Mouse (Mus musculus) liver, embryonic 14.5 days (tissue): Measurements from ENCODE around the gene Atg2a. TPM values are rescaled to one million over a fixed set of nuclear protein-coding genes. Genes with fewer than 3 reads are reported as not detected.

Experiments
- ATAC-seq: fragments of 200-750 bp; cut with Nextera tagmentation; 2 replicates; pipeline ENCODE4 v1.8.0; 2017; ENCODE audit warnings: moderate number of reproducible peaks, mild to moderate bottlenecking, moderate library complexity; ENCODE audit not compliant: insufficient read depth
- DNase-seq, 3 experiments: peaks; one replicate each; pipeline ENCODE4 v3.0.0-alpha.2; 2012 to 2013; ENCODE audit warnings: low read depth in 3 of 3, low spot score in 3 of 3
- H3K27ac ChIP-seq: fragments of 300-500 bp; sonication (generic); 2 replicates; pipeline ENCODE4 v1.5.1; 2014; ENCODE audit warnings: moderate library complexity, mild to moderate bottlenecking, control low read depth, inconsistent platforms
- H3K27me3 ChIP-seq: fragments of 300-500 bp; sonication (generic); 2 replicates; pipeline ENCODE4 v1.6.1; 2014; ENCODE audit warnings: mild to moderate bottlenecking, low read length, moderate library complexity; ENCODE audit not compliant: control insufficient read depth, insufficient read depth
- H3K36me3 ChIP-seq: fragments of 300-500 bp; sonication (generic); replicated peaks from 2 replicates; pipeline ENCODE4 v1.6.1; 2014; ENCODE audit warnings: low read depth; ENCODE audit not compliant: control insufficient read depth, insufficient read depth
- H3K4me1 ChIP-seq, 2 experiments: fragments of 200-500 bp in 1 of 2; fragments of 300-500 bp in 1 of 2; sonication (generic) in 1 of 2; replicated peaks; 2 replicates each; pipeline ENCODE4 v1.6.1; 2012 to 2014; ENCODE audit warnings: antibody characterized with exemption in 1 of 2, inconsistent platforms in 1 of 2, low read length in 1 of 2; ENCODE audit not compliant: control insufficient read depth in 2 of 2, insufficient read depth in 2 of 2
- H3K4me2 ChIP-seq: fragments of 300-500 bp; sonication (generic); 2 replicates; pipeline ENCODE4 v1.6.1; 2014; ENCODE audit warnings: low read depth, mild to moderate bottlenecking, control low read depth, moderate library complexity
- H3K4me3 ChIP-seq, 2 experiments: fragments of 200-500 bp in 1 of 2; fragments of 300-500 bp in 1 of 2; sonication (generic) in 1 of 2; 2 replicates each; pipeline ENCODE4 v1.5.1; 2012 to 2014; ENCODE audit warnings: low read depth in 2 of 2, low read length in 2 of 2, mild to moderate bottlenecking in 2 of 2, control low read depth in 1 of 2, inconsistent platforms in 1 of 2, moderate library complexity in 1 of 2; ENCODE audit not compliant: insufficient read depth in 1 of 2
- H3K9ac ChIP-seq: fragments of 300-500 bp; sonication (generic); replicated peaks from 2 replicates; pipeline ENCODE4 v1.6.1; 2014; ENCODE audit warnings: mild to moderate bottlenecking, control low read depth, moderate library complexity
- H3K9me3 ChIP-seq: fragments of 300-500 bp; sonication (generic); 2 replicates; pipeline ENCODE4 v1.6.1; 2016; ENCODE audit warnings: low read length, mixed read lengths; ENCODE audit not compliant: control insufficient read depth
- CTCF ChIP-seq: IDR thresholded peaks from 2 replicates; pipeline ENCODE4 v1.5.1; 2016; ENCODE audit warnings: antibody characterized with exemption, low read depth, control low read depth
- EP300 ChIP-seq: IDR thresholded peaks from 2 replicates; pipeline ENCODE4 v1.6.1; 2016; ENCODE audit warnings: antibody characterized with exemption, low read depth
- WGBS: fragments of 180-500 bp; shearing (Covaris S2); extraction: QIAGEN DNeasy Blood & Tissue Kit; methylation state at CpG from one replicate; pipeline ENCODE4 v1.1.7; 2014; ENCODE audit not compliant: insufficient replicate concordance; 5-methylcytosine and 5-hydroxymethylcytosine counted together
- polyA plus RNA-seq, 2 experiments: library from polyadenylated mRNA; depleted of rRNA in 1 of 2; stranded (reverse) in 1 of 2; unstranded in 1 of 2; fragments of >200 nt; fragmentation: Nextera tagmentation in 1 of 2; extraction: Ambion mirVana in 1 of 2; gene quantifications; 2 replicates each; pipeline versions ENCODE4 v1.2.1 to v1.2.3; 2012 to 2014

Gene Atg2a
- polyA plus RNA-seq, 2 experiments, result 4.4 to 5.0 TPM

DNA sequence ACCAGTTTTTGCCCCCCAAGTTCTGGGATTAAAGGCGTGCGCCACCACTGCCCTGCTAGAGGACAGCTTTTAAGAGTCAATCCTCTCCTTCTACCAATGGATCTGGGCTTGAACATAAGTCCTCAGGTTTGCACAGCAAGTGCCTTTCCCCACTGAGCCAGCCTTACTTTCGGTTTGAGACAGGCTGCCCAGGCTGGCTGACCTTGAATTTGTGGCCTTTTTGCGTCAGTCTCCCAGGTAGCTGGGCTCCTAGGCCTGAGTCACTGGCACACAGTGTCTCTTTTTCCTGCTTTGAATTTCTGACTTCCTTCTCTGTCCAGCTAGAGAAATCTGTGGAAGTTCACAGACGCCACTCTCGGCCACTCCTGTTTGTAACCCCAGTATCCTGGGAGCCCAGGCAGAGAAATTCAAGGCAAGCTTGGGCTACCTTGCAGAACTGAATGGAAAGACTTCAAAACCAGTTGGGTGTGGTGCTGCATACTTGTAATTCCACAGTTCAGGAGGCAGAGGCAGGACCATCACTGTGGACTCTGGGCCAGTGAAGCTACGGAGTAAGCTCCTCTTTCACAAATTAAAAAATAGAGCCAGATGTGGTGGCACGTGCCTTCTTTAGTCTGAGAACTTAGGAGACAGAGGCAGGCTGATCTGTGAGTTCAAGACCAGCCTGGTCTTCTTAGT, 28.5 kb downstream of the Atg2a start:
- Histone ChIP-seq H3K36me3 (no peaks in the 10 kb centered on the region), H3K4me2 (no peak overlapping the region), H3K27me3 (no peaks in the 10 kb centered on the region), H3K9me3 (no peaks in the 10 kb centered on the region), H3K4me1 (no peaks in the 10 kb centered on the region; a peak in 1 of 4 replicates), H3K4me3 (no peak overlapping the region), H3K9ac (no peak overlapping the region), H3K27ac (no peak overlapping the region)
- TF ChIP-seq EP300 (no peak), CTCF (no peak)
- no peak for ATAC-seq
- WGBS, result 75% methylated on average over 8 of the region's 8 CpGs
- no peak for DNase-seq

DNA sequence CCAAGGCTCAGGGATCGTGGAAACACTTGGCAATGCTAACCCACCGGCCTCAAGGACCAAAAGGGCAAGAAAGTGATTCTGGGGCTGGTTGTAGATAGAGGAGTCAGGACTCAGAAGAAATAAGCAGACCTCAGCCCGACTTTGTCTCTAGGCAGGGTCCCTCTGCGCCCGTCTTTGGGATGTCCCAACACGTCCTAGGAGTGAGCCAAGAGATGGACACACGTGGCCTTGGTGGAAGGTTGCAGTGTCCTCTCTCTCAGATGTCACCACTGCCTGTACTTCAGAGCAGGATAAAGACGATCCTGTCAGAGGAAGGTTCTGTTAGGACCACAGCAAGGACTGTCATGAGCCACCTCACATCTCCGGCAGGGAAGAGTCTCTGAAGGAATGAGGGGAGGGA, 29.2 kb downstream of the Atg2a start:
- Histone ChIP-seq H3K27ac (no peak overlapping the region), H3K27me3 (no peaks in the 10 kb centered on the region), H3K9ac (no peak overlapping the region), H3K4me2 (no peak overlapping the region), H3K4me1 (peaks cover 4 to 5% of the 10 kb centered on the region in 2 experiments), H3K4me3 (no peak overlapping the region), H3K9me3 (no peaks in the 10 kb centered on the region), H3K36me3 (no peaks in the 10 kb centered on the region)
- ATAC-seq (no peak), DNase-seq (no peak)
- TF ChIP-seq EP300 (no peak), CTCF (no peak)
- 65% methylated on average over 9 of the region's 9 CpGs for WGBS

DNA sequence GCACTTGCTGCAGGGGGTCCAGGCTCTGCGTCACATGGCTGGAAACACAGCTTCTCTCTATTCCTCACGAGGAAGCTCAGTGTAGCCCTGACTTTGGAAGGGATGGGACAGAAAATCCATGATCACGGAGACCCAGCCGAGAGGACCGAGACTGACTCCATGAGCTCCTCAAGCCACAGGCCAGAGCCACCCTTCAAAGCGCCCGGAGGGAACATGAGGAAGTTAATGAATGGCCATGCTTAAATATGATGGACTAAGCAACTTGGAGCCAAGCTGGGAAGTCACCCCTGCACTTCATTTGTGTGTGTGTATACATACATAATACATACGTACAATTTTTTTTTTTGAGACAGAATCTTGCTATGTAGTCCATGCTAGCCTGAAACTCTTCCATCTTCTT, 29.7 kb downstream of the Atg2a start:
- H3K36me3 ChIP-seq, result no peaks in the 10 kb centered on the region
- no peak overlapping the region for H3K4me3 ChIP-seq
- no peak for TF ChIP-seq EP300
- TF ChIP-seq CTCF, result no peak
- H3K9ac ChIP-seq, result no peak overlapping the region
- WGBS, result 67% methylated on average over 8 of the region's 8 CpGs
- H3K27me3 ChIP-seq, result no peaks in the 10 kb centered on the region
- H3K4me2 ChIP-seq, result no peak overlapping the region
- H3K4me1 ChIP-seq, result peaks cover 6 to 11% of the 10 kb centered on the region in 2 experiments
- no peak for ATAC-seq
- no peaks in the 10 kb centered on the region for H3K9me3 ChIP-seq
- DNase-seq, result no peak
- H3K27ac ChIP-seq, result no peak overlapping the region

DNA sequence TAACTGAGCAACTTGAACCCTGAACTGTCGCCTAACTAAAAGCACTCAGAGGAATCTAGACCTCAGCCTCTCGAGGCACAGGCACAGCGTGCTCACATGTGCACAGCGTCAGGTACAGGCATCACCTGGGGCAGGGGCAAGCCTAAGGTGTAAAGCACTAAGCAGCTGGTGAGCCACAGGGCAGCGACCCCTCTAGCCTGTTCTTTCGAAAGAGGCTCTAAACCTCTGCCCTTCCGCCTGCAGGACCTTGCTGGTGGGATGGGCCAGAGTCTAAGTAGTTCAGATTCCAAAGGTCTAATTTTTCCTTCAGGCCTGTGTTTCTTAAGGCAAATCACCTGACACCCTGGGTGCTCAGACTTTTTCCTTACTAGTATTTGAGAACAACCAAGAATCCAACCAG, 30.6 kb downstream of the Atg2a start:
- 67% methylated on average over 7 of the region's 7 CpGs for WGBS
- Histone ChIP-seq H3K9ac (no peak overlapping the region), H3K27ac (no peak overlapping the region), H3K4me3 (no peak overlapping the region), H3K9me3 (no peaks in the 10 kb centered on the region), H3K36me3 (no peaks in the 10 kb centered on the region), H3K4me1 (peaks cover 6 to 12% of the 10 kb centered on the region in 2 experiments), H3K27me3 (no peaks in the 10 kb centered on the region), H3K4me2 (no peak overlapping the region)
- TF ChIP-seq EP300, result no peak
- no peak for TF ChIP-seq CTCF
- ATAC-seq, result no peak
- no peak for DNase-seq

DNA sequence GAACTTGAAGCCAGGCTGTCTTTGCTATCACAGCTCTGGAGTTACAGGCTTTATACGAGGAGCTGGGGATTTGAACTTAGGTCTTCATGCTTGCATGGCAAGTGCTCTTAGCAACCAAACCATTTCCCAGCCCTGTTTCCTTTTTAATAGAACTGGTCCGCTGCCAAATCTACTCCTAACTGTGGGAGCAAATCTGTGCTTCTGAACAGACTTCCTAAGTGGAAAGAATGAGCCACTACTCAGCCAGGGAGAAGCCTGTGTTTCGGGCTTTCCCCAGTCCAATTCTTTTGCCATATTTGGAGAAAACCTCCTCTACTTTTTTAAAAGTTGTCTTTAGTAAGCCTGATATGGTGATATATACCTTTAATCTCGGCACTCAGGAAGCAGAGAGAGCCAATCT, 31.3 kb downstream of the Atg2a start:
- Histone ChIP-seq H3K36me3 (no peaks in the 10 kb centered on the region), H3K27ac (no peak overlapping the region), H3K27me3 (no peaks in the 10 kb centered on the region), H3K4me2 (no peak overlapping the region), H3K9ac (no peak overlapping the region), H3K4me3 (no peak overlapping the region), H3K4me1 (peaks cover 6 to 12% of the 10 kb centered on the region in 2 experiments), H3K9me3 (no peaks in the 10 kb centered on the region)
- TF ChIP-seq CTCF (no peak), EP300 (no peak)
- DNase-seq (no peak), ATAC-seq (no peak)
- 77% methylated on average over 4 of the region's 4 CpGs for WGBS
